Mouse (Mus musculus): ENCODE measurements around the gene Zfp128.

DNA sequence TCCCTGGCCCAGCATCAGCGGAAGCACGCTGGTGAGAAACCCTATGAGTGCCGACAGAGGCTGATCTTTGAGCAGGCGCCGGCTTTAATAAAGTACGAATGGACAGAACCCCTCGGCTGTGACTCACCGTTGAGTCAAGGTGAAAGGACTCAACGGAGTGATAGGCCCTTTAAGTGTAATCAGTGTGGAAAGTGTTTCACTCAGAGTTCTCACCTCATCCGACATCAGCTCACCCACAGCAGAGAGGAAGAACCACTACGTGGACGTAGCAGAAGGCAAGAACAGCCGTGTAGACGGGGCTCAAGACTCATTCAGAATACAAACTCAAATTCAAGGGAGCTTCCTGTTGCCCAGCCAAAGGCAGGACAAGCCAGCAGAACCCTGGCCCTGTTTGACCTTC, 10.0 kb downstream of the Zfp128 start:
- TF ChIP-seq POLR2A (IDR thresholded peaks at IDR 0.05; ENCODE audit: insufficient read depth, low read length) = no peak
- TF ChIP-seq EP300 (IDR thresholded peaks at IDR 0.05; ENCODE audit: insufficient read depth, low read depth, low read length) = no peak

All from ES-Bruce4 (cell line).